Mouse (Mus musculus) liver, embryonic 14.5 days (tissue): ENCODE results near the gene 2310011J03Rik.

Experiments used
- CTCF ChIP-seq: IDR thresholded peaks from 2 replicates; pipeline ENCODE4 v1.5.1; 2016; ENCODE audit warnings: antibody characterized with exemption, low read depth, control low read depth
- EP300 ChIP-seq: IDR thresholded peaks from 2 replicates; pipeline ENCODE4 v1.6.1; 2016; ENCODE audit warnings: antibody characterized with exemption, low read depth

DNA sequence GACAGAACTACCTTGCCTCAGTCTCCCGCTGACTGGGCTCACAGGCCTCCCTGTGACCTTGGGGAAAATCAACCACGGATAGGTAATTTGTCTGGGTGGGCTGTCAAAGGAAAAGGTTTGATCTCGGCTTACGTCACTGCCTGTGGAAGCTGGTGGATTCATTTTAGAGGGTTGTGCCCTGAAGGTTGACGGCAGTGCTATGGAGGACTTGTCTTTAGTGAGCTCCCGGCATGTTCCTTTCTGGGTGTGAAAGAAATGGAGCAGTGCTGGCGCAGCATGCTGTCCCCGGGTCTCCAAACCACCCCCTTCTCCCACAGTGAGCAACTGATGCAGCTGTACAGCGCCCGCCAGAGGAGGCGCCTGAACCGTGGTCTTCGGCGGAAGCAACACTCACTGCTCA, 27.0 kb downstream of the 2310011J03Rik start:
- TF ChIP-seq EP300 (no peak), CTCF (peak; percentile 30; the same call in 1 of the 2 replicates)
